Comparison of ENCODE assay signal across 8 mouse cellular contexts in the genomic region with DNA sequence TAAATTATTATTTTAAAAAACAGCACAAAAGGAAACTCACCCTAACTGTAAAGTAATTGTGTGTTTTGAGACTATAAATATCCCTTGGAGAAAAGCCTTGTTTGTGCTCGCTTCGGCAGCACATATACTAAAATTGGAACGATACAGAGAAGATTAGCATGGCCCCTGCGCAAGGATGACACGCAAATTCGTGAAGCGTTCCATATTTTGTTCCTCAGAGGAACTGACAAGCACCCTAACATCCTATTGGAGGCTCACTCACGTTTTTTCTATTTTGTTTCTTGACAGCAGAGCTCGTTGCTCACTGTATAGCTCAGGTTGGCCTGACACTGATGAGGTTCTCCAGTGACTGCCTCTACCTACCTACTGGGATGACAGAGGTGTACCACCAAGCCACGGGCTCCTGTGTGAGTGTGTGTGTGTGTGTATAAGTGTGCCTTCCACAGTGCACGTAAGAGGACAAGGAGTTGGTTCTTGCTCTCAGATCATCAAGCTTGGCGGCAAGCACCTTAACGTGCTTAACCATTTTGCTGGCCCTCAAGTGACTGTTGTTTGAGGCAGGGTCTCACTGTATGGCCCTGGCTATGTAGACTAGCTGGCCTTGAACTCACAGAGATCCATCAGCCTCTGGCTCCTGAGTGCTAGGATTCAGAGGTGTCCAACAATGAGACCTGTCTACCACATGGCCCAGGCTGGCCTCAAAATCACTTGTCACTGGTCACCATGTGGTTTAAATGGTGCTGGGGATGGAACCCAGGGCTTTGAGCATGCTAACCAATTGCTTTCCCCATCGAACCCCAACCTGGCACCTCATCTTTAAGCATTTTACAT. TPM values are rescaled to one million over a fixed set of nuclear protein-coding genes. Genes with fewer than 3 reads are reported as not detected.
DNase-seq lines count a peak whose midpoint lies in the region; ATAC-seq and TF ChIP-seq lines count a peak whose summit lies in the region.

No protein-coding gene starts in this region.

- 20% methylated on average over 14 of the region's 14 CpGs for WGBS in lung, embryonic 16.5 days
- 24% methylated on average over 14 of the region's 14 CpGs for WGBS in forebrain, embryonic 16.5 days
- 21% methylated on average over 14 of the region's 14 CpGs for WGBS in liver, embryonic 16.5 days (ENCODE audit: insufficient replicate concordance)
- 23% methylated on average over 14 of the region's 14 CpGs for WGBS in stomach, postnatal 0 days

- TF ChIP-seq CTCF in stomach, postnatal 0 days (IDR thresholded peaks at IDR 0.05; ENCODE audit: low read depth) = no peak

- H3K4me1 ChIP-seq in lung, embryonic 16.5 days (replicated peaks; ENCODE audit: control insufficient read depth, insufficient read depth, low read length) = peaks cover 6% of the 10 kb centered on the region
- H3K4me1 ChIP-seq in forebrain, embryonic 16.5 days (replicated peaks; ENCODE audit: control insufficient read depth, insufficient read depth, low read length) = peaks cover 15% of the 10 kb centered on the region
- peaks cover 33% of the 10 kb centered on the region for H3K4me1 ChIP-seq in liver, embryonic 16.5 days (ENCODE audit: control insufficient read depth, low read depth, low read length)
- no peaks in the 10 kb centered on the region for H3K4me1 ChIP-seq in stomach, postnatal 0 days (replicated peaks; ENCODE audit: control insufficient read depth, insufficient read depth)

- ATAC-seq in lung, embryonic 16.5 days (ENCODE audit: low read depth) = peak; percentile 62
- peak; percentile 60 for ATAC-seq in forebrain, embryonic 16.5 days
- peak; percentile 58 for ATAC-seq in liver, embryonic 16.5 days (ENCODE audit: low read depth)
- ATAC-seq in stomach, postnatal 0 days (ENCODE audit: low FRiP score, low TSS enrichment) = no peak

- H3K27ac ChIP-seq in lung, embryonic 16.5 days (ENCODE audit: low read length) = peak overlapping the region; percentile 50
- H3K27ac ChIP-seq in forebrain, embryonic 16.5 days (ENCODE audit: low read length) = peak overlapping the region; percentile 92
- H3K27ac ChIP-seq in liver, embryonic 16.5 days (ENCODE audit: low read length) = peak overlapping the region; percentile 86
- H3K27ac ChIP-seq in stomach, postnatal 0 days (replicated peaks) = peak overlapping the region; percentile 78

- no peak for DNase-seq in lung, postnatal 10 days
- DNase-seq in brain, adult 2 months (ENCODE audit: low read depth, low spot score) = peak; percentile 78
- DNase-seq in kidney, adult 9 months = peak; percentile 80
- no peak for DNase-seq in stomach, postnatal 0 days (ENCODE audit: low spot score)
- no peak for DNase-seq in urinary bladder, adult 18-20 months (ENCODE audit: low spot score in 2 of 2)

- TF ChIP-seq EP300 in stomach, postnatal 0 days (optimal IDR thresholded peaks at IDR 0.05) = peak; percentile 56

- peaks cover 37% of the 10 kb centered on the region for H3K36me3 ChIP-seq in lung, embryonic 16.5 days (ENCODE audit: control insufficient read depth, insufficient read depth, low read length)
- H3K36me3 ChIP-seq in forebrain, embryonic 16.5 days (ENCODE audit: control insufficient read depth, insufficient read depth) = peaks cover 8% of the 10 kb centered on the region
- H3K36me3 ChIP-seq in liver, embryonic 16.5 days (ENCODE audit: control insufficient read depth, insufficient read depth) = peaks cover 12% of the 10 kb centered on the region
- peaks cover 29% of the 10 kb centered on the region for H3K36me3 ChIP-seq in stomach, postnatal 0 days (ENCODE audit: control insufficient read depth, insufficient read depth, low read length)

- peak overlapping the region; percentile 9; the same call in 1 of the 2 replicates for H3K4me3 ChIP-seq in lung, embryonic 16.5 days (ENCODE audit: low read length)
- peak overlapping the region; percentile 27 for H3K4me3 ChIP-seq in forebrain, embryonic 16.5 days (replicated peaks; ENCODE audit: low read length)
- H3K4me3 ChIP-seq in liver, embryonic 16.5 days (ENCODE audit: low read depth, low read length) = no peak overlapping the region; the same call in 1 of the 2 replicates
- H3K4me3 ChIP-seq in stomach, postnatal 0 days (ENCODE audit: low read depth, low read length) = no peak overlapping the region; the same call in 1 of the 2 replicates

- H3K27me3 ChIP-seq in lung, embryonic 16.5 days (ENCODE audit: control insufficient read depth, insufficient read depth, low read depth, low read length) = no peaks in the 10 kb centered on the region
- no peaks in the 10 kb centered on the region for H3K27me3 ChIP-seq in forebrain, embryonic 16.5 days (replicated peaks; ENCODE audit: control insufficient read depth, insufficient read depth, low read length)
- H3K27me3 ChIP-seq in liver, embryonic 16.5 days (ENCODE audit: control insufficient read depth, insufficient read depth, low read depth, low read length) = no peaks in the 10 kb centered on the region
- no peaks in the 10 kb centered on the region for H3K27me3 ChIP-seq in stomach, postnatal 0 days (ENCODE audit: control insufficient read depth, insufficient read depth, low read length)

- H3K4me2 ChIP-seq in lung, embryonic 16.5 days (ENCODE audit: low read depth, low read length) = peak overlapping the region; percentile 39
- peak overlapping the region; percentile 55 for H3K4me2 ChIP-seq in forebrain, embryonic 16.5 days (ENCODE audit: low read length)
- peak overlapping the region; percentile 39; the same call in 1 of the 2 replicates for H3K4me2 ChIP-seq in liver, embryonic 16.5 days (ENCODE audit: low read depth, low read length)
- peak overlapping the region; percentile 31; the same call in 1 of the 2 replicates for H3K4me2 ChIP-seq in stomach, postnatal 0 days (replicated peaks; ENCODE audit: low read depth)

- H3K9me3 ChIP-seq in lung, embryonic 16.5 days (ENCODE audit: control insufficient read depth, low read length) = no peaks in the 10 kb centered on the region
- no peaks in the 10 kb centered on the region for H3K9me3 ChIP-seq in forebrain, embryonic 16.5 days (ENCODE audit: control insufficient read depth, low read length)
- H3K9me3 ChIP-seq in liver, embryonic 16.5 days (replicated peaks; ENCODE audit: control insufficient read depth, low read length) = no peaks in the 10 kb centered on the region
- no peaks in the 10 kb centered on the region for H3K9me3 ChIP-seq in stomach, postnatal 0 days (ENCODE audit: control insufficient read depth, low read length)

- H3K9ac ChIP-seq in lung, embryonic 16.5 days (ENCODE audit: low read length) = peak overlapping the region; percentile 11; the same call in 1 of the 2 replicates
- H3K9ac ChIP-seq in forebrain, embryonic 16.5 days (replicated peaks; ENCODE audit: low read depth, low read length) = peak overlapping the region; percentile 51
- H3K9ac ChIP-seq in liver, embryonic 16.5 days (ENCODE audit: low read depth, low read length) = peak overlapping the region; percentile 52
- peak overlapping the region; percentile 36; the same call in 1 of the 2 replicates for H3K9ac ChIP-seq in stomach, postnatal 0 days (ENCODE audit: low read length)

RNA-seq across cellular contexts. Expression of a gene that starts 0.6 kb away (rescaled TPM):
- polyA plus RNA-seq in lung, embryonic 16.5 days (2015; fragmentation: Nextera tagmentation; extraction: Ambion mirVana) = 48.3 and 51.2 TPM in 2 replicates
- 53.8 and 54.0 TPM in 2 replicates for polyA plus RNA-seq in forebrain, embryonic 16.5 days (2015; fragmentation: Nextera tagmentation; extraction: Ambion mirVana)
- 14.7 and 15.3 TPM in 2 replicates for polyA plus RNA-seq in liver, embryonic 16.5 days (2015; fragmentation: Nextera tagmentation; extraction: Ambion mirVana)
- 25.6 and 29.7 TPM in 2 replicates for polyA plus RNA-seq in stomach, postnatal 0 days (2015; fragmentation: Nextera tagmentation; extraction: Ambion mirVana)

RNA-seq across cellular contexts. Expression of a gene that starts 1.3 kb away (rescaled TPM):
- polyA plus RNA-seq in lung, embryonic 16.5 days (2015; fragmentation: Nextera tagmentation; extraction: Ambion mirVana) = 12.8 TPM in 1 of 2 replicates, not detected in the other
- 17.7 and 36.3 TPM in 2 replicates for polyA plus RNA-seq in forebrain, embryonic 16.5 days (2015; fragmentation: Nextera tagmentation; extraction: Ambion mirVana)
- polyA plus RNA-seq in liver, embryonic 16.5 days (2015; fragmentation: Nextera tagmentation; extraction: Ambion mirVana) = 2.5 TPM in 1 of 2 replicates, not detected in the other
- polyA plus RNA-seq in stomach, postnatal 0 days (2015; fragmentation: Nextera tagmentation; extraction: Ambion mirVana) = 8.9 and 18.0 TPM in 2 replicates

RNA-seq across cellular contexts. Expression of a gene that starts 7.5 kb away (rescaled TPM):
- polyA plus RNA-seq in lung, embryonic 16.5 days (2015; fragmentation: Nextera tagmentation; extraction: Ambion mirVana) = 1.0 and 1.1 TPM in 2 replicates
- polyA plus RNA-seq in forebrain, embryonic 16.5 days (2015; fragmentation: Nextera tagmentation; extraction: Ambion mirVana) = 2.7 and 3.6 TPM in 2 replicates
- polyA plus RNA-seq in liver, embryonic 16.5 days (2015; fragmentation: Nextera tagmentation; extraction: Ambion mirVana) = 0.18 and 0.20 TPM in 2 replicates
- 0.79 and 0.99 TPM in 2 replicates for polyA plus RNA-seq in stomach, postnatal 0 days (2015; fragmentation: Nextera tagmentation; extraction: Ambion mirVana)

RNA-seq across cellular contexts. Expression of a gene that starts 11.7 kb away (rescaled TPM):
- polyA plus RNA-seq in lung, embryonic 16.5 days (2015; fragmentation: Nextera tagmentation; extraction: Ambion mirVana) = 151 and 155 TPM in 2 replicates
- 289 and 309 TPM in 2 replicates for polyA plus RNA-seq in forebrain, embryonic 16.5 days (2015; fragmentation: Nextera tagmentation; extraction: Ambion mirVana)
- polyA plus RNA-seq in liver, embryonic 16.5 days (2015; fragmentation: Nextera tagmentation; extraction: Ambion mirVana) = 47.1 and 49.3 TPM in 2 replicates
- polyA plus RNA-seq in stomach, postnatal 0 days (2015; fragmentation: Nextera tagmentation; extraction: Ambion mirVana) = 160 and 174 TPM in 2 replicates

RNA-seq across cellular contexts. Expression of a gene that starts 17.5 kb away (rescaled TPM):
- 4.1 and 4.8 TPM in 2 replicates for polyA plus RNA-seq in lung, embryonic 16.5 days (2015; fragmentation: Nextera tagmentation; extraction: Ambion mirVana)
- polyA plus RNA-seq in forebrain, embryonic 16.5 days (2015; fragmentation: Nextera tagmentation; extraction: Ambion mirVana) = 2.4 and 3.5 TPM in 2 replicates
- polyA plus RNA-seq in liver, embryonic 16.5 days (2015; fragmentation: Nextera tagmentation; extraction: Ambion mirVana) = 5.1 and 5.8 TPM in 2 replicates
- polyA plus RNA-seq in stomach, postnatal 0 days (2015; fragmentation: Nextera tagmentation; extraction: Ambion mirVana) = 3.2 and 3.5 TPM in 2 replicates

Comparison
In these comparisons a context has a peak if more than half of its experiments do, and no peak if none do; other contexts are left out.
1. H3K4me3 ChIP-seq: peak in lung, embryonic 16.5 days (single experiment) and forebrain, embryonic 16.5 days (single experiment); none in liver, embryonic 16.5 days (single experiment) and stomach, postnatal 0 days (single experiment).
2. DNase-seq: peak in brain, adult 2 months (single experiment) and kidney, adult 9 months (single experiment); none in lung, postnatal 10 days (single experiment), stomach, postnatal 0 days (single experiment) and urinary bladder, adult 18-20 months (0 of 2).
3. Peak in every context shown above with its lines, with median percentiles within 50 percentile points of each other: H3K27ac ChIP-seq, H3K4me2 ChIP-seq and H3K9ac ChIP-seq.